Mouse (Mus musculus): ENCODE data around the gene Mrpl16. TPM values are rescaled to one million over a fixed set of nuclear protein-coding genes. Genes with fewer than 3 reads are reported as not detected.

Gene Mrpl16
- 10 to 100 TPM; 16.3 to 16.5 TPM for total RNA-seq (2023)

GRCm38 (mm10) chr19:11770205-11770892 is at the start of gene Mrpl16:
Gene Mrpl16 (plus strand): TSS chr19:11770391.

DNA sequence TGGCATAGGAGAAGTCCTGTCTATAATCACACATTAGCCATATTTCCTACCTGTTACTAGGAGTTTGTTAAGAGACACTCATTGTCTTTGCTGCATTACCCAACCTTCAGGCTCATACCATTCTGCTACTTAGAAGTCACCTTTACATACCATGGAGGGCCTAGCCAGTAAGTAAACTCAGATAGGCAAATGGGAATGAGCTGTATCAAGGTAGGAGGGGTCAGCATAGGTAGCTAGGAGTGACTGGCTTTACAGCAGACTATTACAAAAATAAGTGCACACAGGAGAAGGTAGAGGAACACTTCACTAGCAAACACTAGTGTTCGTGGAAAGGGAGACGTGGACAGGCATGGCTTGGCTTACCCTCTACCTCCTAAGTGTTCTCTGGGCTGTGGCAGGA is 22.9 kb upstream of the Mrpl16 start, which contains the start of gene Gif:
Gif (plus strand) TSS at position 257 of the 400 bp plus-strand sequence.

DNA sequence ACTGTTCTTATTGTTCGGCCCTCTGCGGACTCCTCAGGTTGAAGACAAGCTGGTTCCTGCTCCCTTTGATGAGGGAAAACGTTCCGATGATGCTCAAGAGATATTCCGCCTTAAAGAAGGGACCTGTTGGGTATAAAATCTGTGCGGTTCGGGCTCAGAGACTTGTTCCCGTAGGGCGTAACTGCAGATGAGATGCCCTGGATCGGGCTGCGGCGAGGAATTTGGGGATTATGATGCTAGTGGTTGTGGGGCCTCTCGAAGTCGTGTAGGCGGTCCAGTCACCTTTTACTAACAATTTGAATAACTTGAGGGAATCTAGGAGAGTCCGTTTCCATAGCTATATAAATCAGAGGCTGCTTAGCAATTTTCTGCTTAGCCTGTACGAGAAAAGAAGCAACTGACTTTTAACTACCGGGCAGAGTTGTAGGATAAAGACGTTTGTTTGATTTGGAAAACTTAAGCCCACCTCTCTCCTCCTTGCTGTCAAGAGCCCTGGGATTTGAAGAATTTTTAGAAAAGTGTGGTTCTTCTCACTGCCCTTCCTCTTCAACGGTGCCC is 49.0 kb downstream of the Mrpl16 start, which contains the start of gene Stx3:
Stx3 (minus strand) TSS at position 261 of the 558 bp plus-strand sequence.

Other genes with a start within 250 kb of the Mrpl16 start
- gene Ms4a4d, start 233.6 kb upstream of the Mrpl16 start, total RNA-seq (2023): not detected
- 10 to 100 TPM in 1 of 2 experiments, 1 to 10 TPM in 1; 8.6 to 13.8 TPM for gene Ms4a6d, start 165.5 kb upstream of the Mrpl16 start, total RNA-seq (2023)
- gene Ms4a2, start 146.7 kb upstream of the Mrpl16 start, total RNA-seq (2023): 1 to 10 TPM; 4.4 to 9.2 TPM
- gene Ms4a3, start 129.5 kb upstream of the Mrpl16 start, total RNA-seq (2023): 10 to 100 TPM; 81.0 to 87.7 TPM
- gene Oosp2, start 109.8 kb upstream of the Mrpl16 start, total RNA-seq (2023): not detected
- under 1 TPM in 1 of 2 experiments, not detected in 1; 0.88 TPM for gene Oosp1, start 79.2 kb upstream of the Mrpl16 start, total RNA-seq (2023)
- gene Oosp3, start 73.3 kb upstream of the Mrpl16 start, total RNA-seq (2023): not detected
- gene Gif, start 22.8 kb upstream of the Mrpl16 start, total RNA-seq (2023): not detected
- 10 to 100 TPM; 15.2 to 19.7 TPM for gene Stx3, start 49.0 kb downstream of the Mrpl16 start, total RNA-seq (2023)
- gene Olfr1417, start 68.8 kb downstream of the Mrpl16 start, total RNA-seq (2023): not detected
- not detected for gene Olfr1418, start 90.7 kb downstream of the Mrpl16 start, total RNA-seq (2023)
- gene Olfr1419, start 104.7 kb downstream of the Mrpl16 start, total RNA-seq (2023): not detected
- gene Olfr1420, start 116.2 kb downstream of the Mrpl16 start, total RNA-seq (2023): not detected
- 10 to 100 TPM; 30.7 to 37.8 TPM for gene Patl1, start 142.0 kb downstream of the Mrpl16 start, total RNA-seq (2023)
- gene Osbp, start 195.6 kb downstream of the Mrpl16 start, total RNA-seq (2023): 10 to 100 TPM; 40.7 to 41.3 TPM